Mouse (Mus musculus): ENCODE data around the gene Ncapd2.

Ncapd2 gene

DNA sequence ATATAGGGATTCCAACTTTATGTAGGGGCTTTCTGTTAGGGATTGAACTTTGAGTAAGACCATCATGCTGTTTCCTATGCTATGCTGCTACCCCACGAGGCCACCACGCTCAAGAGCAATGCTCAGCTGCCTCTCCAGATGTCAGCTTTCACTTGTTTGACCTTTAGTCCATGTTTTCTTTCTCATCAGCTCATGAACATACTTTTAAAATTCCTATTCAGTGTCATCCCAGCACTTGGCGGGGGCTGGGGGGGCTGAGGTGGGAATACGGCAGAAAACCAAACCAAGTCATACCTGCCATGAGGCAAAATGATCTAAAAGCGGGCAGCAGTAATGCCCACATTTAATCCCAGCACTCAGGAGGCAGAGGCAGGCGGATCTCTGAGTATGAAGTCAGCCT is 21.6 kb upstream of the Ncapd2 start:
- DNase-seq = no peak

DNA sequence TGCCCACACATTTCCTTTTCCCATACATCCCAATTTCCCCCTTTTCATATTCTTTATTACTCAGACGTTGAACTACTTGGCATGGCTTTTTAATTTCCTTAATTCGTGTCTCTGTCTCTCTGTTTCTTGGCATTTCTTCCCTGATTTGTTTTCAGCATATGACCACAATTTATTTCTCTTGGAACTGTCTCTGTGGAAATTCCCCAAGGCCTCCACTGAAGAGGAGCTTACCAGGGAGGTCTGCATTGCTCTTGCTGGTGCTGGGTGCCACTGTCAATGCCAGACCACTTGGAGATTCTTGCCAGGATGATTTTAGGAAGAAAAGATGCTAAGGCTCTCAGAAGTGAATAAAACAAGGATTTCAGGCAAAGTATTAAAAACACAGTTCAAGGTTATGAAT is 21.1 kb upstream of the Ncapd2 start:
- no peak for DNase-seq

DNA sequence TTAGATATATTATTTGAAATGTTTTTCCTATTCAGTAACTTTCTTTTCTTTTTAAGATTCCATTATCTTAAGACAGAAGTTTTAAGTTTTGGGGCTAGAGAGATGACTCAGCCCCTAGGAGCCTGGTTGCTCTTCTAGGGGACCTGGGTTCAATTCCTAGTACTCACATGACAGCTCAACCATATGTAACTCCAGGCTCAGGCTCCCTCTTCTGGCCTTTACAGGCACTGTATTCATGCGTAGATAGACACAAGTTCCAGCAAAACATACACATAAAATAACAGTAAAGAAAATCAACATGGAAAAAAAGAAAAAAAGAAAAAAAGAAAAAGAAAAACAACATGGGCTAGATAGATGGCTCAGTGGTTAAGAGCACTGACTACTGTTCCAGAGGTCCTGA is 18.9 kb upstream of the Ncapd2 start:
- no peak for DNase-seq

DNA sequence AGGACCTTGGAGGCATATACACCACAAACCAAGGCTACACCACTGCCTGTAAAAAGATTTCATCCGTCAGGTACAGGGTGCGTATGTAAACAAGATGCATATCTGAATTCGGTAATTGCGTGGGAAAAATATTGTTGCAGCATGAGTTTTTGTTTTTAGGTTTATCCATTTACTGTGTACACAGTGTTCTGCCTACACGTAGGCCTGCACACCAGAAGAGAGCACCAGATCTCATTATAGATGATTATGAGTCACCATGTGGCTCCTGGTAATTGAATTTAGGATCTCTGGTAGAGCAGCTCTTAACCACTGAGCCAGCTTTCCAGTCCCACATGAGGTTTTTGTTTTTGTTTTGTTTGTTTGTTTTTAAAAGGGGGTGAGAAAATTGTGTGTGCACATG is 5.7 kb upstream of the Ncapd2 start:
- DNase-seq = no peak

DNA sequence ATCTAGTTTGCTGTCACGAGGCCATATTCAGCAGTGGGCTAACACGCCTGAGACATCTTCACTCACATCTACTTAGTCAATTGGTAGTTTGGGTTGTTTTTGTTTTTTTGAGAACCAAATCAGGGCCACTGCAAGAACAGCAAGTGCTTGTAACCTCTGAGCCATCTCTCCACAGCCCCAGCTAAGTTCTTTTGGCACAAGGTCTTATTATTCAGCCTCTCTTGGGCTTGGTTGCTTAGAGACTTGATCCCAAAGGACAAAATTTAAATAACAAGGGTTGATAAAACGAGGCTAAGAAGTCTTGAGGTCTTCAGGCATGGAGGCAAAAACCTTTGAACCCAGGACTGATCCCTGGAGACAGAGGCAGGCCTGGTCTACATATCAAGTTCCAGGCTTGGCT is 4.8 kb upstream of the Ncapd2 start:
- no peak for DNase-seq

DNA sequence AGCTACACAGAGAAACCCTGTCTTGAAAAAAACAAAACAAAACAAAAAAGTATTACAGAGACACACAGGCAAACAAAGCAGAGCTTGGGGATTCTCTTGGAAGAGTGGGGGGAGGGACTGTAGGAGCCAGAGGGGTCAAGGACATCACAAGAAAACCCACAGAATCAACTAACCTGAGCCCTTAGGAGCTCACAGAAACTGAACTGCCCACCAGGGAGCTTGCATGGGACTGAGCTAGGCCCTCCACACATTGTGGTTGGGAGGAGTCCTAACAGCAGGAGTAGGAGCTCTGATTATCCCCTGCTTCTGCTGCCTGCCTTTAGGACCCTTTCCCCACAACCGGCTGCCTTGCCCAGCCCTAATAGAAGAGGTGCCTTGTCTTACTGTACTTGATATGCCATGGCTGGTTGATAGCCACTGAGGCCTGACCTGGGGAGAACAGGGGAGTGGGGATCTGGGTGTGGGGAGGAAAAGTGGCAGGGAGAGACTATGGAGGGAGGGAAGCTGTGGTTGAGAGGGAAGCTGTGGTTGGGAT is 4.1 kb upstream of the Ncapd2 start:
- DNase-seq = no peak

DNA sequence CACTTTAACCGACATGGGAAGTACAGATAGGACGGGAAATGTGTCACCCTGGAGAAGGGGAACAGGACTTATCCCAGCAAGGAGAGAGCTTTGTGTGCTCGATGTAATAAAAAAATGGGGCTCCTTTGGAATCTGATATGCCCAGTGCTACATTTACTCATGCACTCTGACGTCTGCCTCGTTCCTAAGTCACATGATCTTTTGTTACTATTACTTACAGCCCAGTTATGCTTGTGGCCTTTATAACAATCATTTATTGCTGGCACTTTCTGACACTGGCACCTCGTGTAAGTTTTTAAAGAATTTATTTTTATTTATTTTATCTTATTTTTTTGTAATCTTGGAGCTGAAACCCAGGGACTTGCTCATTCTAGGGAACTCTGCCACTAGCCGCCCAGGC is 1.9 kb upstream of the Ncapd2 start:
- DNase-seq = no peak

DNA sequence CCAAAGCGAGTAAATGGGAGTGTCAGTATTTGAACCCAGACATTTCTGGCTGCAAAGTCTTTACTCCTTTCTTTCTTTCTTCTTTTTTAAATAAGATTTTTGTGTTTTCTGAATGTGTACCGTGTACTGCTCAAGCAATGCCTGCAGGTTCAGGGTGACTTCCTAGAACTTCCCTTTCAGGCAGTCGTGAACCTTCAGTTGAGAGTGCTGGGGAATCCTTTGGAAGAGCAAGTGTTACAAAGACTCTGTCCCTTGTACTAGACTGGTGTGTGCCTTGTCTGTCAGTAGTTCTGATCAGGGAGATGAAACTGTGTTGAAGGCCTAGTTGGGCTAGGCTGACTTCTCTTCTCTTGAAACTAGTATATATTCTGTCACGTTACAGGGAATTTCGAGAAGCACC is 1.3 kb upstream of the Ncapd2 start:
- no peak for DNase-seq

DNA sequence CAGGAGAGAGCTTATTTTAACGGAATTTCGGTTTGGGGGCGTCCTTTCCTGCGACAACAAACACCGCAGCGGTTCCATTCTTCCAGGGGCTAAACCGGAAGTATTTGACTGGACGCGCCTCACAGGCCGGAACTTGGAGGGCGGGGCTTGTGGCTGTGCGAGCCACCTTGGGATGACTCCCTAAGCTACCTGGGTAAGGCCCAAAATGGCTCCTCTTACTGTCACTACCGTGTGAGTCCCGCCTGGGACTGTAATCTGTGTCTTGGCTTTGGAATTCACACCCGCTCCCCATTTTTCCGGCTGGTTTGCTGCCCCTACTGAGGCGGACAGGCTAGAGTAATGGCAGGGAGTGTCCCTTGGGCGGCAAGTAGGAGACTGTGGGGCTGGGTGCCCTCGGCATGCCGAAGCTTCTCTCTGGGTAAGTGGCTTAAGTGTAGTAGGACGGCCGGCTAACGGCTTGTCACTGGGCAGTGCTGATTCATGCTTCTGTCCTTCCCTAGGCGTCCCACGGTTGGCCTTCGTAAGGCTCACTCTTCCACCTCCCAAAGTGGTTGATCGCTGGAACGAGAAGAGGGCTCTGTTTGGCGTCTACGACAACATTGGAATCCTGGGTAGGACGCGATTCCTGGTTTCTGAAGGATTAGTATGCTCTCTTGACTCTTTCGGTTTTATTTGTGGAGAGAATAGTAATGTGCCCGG is 664 bp upstream of the Ncapd2 start:
- DNase-seq = peak; percentile 94

DNA sequence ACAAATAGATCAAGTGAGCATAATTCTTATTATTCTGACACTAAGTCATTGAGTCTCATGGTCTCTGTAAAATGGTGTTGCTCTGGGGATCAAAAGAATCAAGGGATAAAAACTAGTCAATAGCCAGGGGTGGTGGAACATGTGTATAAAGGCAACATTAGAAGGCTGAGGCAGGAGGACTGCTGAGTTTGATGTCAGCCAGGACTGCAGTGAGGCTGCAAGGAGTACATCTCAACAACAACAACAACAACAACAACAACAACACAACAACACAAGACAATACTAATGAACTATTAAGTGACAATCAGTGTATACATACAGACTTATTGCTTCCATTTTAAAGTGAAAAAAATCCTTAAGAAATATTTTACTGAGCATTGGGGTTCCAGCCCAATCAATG is 685 bp downstream of the Ncapd2 start:
- DNase-seq = no peak

DNA sequence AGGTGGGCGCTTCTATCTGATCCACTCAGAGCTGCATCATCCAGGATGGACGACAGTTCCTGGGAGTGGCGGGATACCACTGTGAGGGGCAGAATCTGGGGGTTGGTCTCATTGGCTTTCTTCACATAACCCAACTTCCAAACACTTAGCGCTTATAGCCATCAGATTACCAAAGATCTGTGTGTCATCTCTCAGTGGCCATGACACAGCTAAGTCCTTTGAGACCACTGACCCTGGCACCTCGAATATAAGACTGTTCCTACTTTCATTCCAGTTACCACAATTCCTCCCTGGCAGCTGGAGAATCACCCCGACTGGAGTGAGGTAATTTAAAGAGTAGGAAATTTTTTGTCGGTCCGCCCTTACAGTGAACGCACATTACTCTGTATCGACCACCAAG is 5.3 kb downstream of the Ncapd2 start:
- DNase-seq = no peak

DNA sequence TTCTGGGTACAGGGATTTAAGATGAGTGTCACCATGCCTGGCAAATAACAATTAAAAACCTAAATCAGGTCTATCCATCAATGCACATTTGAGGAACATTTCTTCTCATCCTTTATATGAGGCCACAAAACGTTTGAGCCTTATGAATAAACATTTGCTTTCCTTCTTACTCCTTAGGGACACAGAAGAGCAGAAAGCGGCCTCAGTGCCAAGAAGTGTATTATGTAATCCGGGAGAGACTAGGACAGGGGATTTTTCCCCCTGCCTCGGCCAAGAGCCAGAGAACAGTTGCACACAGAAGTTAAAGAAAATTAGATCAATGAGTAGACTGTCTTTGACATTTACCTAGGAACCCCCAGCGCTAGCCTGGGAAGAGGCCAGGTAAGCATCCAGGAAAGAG is 9.4 kb downstream of the Ncapd2 start:
- DNase-seq = no peak

DNA sequence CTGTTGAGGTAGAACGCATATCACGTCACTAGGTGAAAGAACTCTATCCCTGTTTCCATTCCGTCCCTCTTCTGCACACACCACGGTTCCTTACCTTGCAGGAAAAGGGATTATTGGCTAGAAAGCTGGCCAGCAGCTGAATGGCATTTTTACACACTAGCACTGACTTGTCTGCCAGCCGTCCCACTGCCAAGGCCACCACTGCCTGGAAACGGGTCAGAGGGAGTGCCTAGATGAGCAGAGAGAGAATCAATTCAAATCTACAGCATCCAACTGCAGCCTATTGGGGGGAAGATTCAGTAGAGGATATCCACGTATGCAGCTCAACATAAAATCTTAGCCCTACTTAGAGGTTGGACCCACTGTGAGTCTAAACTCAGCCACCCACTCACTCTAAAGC is 11.9 kb downstream of the Ncapd2 start:
- no peak for DNase-seq

DNA sequence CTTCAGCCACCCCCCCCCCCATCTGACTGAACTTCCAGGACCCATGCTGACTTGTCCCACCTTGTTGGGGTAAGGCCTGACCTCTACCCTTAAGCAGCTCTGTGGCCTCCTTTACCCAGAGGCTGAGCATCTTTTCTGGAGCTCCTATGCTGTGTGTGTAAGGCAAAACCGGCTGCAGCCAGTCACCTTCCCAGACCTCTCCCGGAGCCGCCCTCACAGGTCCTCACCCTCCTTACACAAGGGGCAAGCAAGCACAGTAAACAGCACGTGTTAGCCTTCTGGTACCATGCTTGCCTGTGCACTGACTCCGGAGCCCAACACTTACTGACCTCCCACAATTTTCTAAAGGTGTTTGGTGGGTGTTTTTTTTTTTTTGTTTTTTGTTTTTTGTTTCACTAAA is 16.0 kb downstream of the Ncapd2 start:
- DNase-seq = no peak

DNA sequence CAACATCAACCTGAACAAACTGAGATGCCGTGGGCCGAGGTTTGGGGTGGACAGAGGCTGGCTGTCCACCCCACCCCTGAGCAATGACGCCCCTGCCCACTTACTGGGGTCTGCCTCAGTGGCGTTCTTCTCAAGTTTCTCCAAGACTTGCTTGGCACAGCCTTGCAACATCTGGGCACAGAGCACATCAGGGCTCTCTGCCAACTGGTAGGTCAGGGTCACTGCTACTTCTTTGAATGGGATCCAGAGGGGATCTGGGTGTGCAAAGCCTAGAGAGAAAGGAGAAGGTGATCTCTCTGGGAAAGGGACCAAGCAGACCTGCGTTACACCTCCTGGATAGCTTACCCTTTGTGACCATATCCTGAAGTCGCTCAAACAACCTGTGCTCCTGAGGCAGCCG is 18.2 kb downstream of the Ncapd2 start:
- no peak for DNase-seq

DNA sequence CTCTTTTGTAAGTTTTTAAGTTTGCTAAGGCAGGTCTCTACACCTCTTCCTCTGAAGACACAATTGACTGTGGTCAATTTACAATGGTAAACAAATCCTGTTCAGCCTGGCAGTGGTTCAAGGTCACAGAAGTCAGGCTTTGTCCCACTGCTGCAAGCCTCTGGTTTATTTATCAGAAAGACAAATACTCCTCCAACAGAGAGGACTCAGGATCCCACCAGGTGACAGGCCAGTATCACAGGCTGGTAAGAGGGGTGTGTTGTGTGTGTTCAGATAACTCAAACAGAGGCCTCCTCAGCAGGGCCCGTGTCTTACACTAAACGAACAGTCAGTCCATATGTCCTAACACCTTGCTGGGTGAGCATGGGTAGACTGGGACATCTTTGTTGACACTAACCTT is 19.0 kb downstream of the Ncapd2 start:
- DNase-seq = no peak

DNA sequence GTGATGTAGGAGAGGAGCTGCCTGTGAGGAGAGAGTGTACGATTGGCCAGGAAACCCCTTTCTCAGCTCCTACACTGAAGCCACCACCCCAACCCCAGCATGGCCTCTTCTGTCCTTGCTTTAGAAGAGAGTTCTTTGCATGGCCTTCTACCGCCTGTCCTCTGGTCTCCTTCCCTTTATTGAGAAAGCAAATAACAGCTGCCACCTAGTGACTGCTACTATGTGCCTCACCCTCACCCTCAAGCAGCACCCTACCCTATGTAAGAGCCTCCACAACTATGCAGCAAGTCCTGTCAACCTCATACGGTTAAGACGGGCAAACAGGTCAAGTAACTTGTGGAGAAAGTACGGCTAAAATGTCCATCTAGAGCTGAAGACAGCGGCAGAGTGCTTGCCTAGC is 21.3 kb downstream of the Ncapd2 start:
- DNase-seq = no peak

DNA sequence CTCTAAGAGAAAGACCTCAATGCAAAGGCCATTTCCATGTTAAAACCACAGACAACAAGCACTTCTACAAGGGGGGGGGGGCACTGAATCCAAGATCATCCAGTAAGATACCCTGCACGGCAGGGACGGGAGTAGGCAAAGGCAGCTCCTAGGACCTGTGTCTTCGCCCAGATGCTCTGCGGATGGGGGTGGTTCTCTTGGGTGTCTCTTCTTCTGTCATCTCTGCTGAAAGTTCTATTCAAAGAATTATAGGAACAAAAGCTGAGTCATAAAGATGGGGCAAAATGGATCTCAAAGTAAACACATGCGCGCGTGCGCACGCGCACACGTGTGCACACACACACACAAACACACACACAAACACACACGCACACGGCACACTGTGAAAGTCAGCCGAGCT is 23.4 kb downstream of the Ncapd2 start:
- DNase-seq = no peak

DNA sequence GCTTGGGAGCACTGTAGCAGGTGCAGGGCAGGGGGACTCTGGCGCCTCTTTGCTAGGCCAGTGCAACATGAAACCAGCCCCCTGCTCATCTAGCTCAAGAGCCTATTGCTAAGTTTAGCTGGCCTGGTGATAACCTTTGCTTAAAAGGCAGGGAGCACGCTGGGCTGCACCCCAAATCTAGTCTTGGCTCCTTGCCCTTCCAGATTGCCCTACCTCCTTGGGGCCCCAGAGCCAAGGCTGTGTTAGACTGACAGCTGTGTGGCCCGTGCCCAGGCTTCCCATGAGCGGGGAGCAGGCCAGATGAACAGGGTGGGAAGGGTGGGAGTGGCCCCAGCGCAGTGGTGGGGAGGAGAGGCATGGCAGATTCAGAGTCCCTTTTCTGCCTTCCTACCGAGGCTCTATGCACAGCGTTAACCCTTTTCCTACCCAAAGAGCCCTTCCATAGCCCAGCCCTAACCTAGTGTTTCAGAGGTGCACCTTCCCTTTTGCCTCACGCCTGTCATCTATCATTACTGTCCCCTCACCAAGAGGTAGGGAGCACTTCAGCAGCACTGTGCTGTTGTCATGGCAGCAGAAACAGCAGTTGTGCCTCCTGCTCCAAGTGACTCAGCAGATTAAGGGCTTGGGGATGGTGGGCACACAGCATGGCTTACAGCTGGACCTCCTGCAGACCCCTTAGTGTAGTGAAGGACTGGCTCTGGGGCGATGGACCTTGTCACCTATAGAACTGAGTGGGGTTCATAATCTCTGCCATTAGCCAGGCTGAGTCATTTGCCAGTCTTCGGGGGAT is 24.4 kb downstream of the Ncapd2 start:
- peak in 1 of 2 experiments; percentile 40 for DNase-seq

DNA sequence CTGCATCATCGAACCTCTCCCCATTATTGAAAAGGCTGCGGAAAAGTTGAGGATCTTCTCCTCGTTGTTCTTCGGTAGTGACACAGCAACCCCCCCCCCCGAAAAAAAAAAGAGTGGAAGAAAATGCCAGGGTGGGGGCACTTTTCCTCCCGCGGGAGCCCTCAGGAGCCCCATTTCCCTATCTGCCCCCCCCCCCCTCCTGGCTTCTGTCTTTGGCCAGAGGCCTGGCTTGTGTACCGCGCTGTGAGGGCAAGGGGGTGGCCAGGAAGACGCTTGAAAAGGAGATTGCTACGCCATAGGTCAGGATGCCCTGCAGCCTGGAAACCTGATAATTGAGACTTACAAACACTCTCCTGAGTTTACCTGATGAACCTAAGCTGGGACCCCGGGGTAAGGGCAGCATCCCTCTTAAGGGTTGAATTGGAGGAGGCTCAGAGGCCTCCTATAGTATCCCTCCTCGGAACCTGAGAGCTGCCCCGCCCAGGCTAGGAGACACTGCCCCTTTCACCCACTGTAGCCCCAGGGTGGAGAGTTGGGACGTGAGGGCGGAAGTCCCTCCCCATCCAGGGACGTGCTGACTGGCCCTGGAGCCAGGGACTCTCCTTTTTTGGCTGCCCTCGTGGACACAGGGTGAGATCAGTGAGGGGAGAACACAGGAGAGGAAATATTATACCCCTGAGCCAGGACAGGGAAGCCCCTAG is 25.3 kb downstream of the Ncapd2 start, which contains the start of gene Gapdh:
Gapdh (minus strand) TSS at position 417 of the 701 bp plus-strand sequence.
- DNase-seq = peak; percentile 77 to 83

DNA sequence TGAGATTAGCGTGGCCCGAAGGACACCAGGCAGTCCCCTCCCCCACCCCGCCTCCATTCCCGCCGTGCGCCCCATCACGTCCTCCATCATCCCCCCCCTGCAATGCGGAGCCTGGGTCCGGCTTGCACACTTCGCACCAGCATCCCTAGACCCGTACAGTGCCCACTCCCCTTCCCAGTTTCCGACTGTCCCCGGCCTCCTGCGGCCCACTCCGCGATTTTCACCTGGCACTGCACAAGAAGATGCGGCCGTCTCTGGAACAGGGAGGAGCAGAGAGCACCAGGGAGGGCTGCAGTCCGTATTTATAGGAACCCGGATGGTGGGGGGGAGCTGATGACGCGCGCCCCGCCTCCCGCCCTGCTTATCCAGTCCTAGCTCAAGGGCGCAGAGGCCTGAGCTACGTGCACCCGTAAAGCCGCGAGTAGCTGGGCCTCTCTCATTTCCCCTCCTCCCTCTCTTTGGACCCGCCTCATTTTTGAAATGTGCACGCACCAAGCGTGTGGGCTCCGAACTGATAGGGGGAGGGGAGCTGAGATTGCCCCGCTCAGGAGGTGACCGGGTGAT is 26.1 kb downstream of the Ncapd2 start:
- peak; percentile 97 to 98 for DNase-seq

DNA sequence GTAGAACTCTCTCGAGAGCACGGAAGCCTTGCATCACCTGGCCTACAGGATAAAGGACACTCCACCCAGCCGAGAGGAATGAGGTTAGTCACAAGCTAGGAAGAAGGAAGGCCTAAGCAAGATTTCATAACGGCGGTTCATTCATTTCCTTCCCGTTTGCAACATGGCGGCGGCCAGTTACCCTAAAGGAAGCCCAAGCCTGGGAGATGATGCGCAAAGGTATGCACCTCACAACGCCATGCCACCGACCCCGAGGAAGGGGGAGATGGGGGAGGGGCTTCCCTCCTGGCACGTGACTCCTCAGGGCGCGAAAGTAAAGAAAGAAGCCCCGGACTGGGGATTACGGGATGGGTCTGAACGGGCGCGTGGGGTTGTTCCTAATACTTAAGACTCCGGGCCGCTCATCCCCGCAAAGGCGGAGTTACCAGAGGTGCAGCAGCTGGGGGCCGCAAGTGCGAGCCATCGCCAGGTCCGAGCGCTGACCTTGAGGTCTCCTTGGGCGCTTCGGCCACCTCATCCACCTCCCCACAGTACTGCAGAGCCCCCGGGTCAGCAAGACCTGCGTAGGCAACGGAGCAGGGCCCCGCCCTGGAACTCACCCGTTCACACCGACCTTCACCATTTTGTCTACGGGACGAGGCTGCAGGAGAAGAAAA is 26.7 kb downstream of the Ncapd2 start:
- peak; percentile 59 to 60 for DNase-seq
